Mouse (Mus musculus): ENCODE results near the gene Smim15. TPM values are rescaled to one million over a fixed set of nuclear protein-coding genes. Genes with fewer than 3 reads are reported as not detected.

The Smim15 gene
- 10 to 100 TPM; 14.2 to 17.2 TPM for total RNA-seq (2021)
- long read RNA-seq, experiment 1, transcript Smim15-201 (3 exons, 1,918 nt), result major isoform, 14 of 21 reads
- long read RNA-seq, experiment 1, partial matches to known transcripts, result 0 of 21 reads
- long read RNA-seq, experiment 1, other reads (novel, unspliced or antisense), result 1 of 21 reads
- long read RNA-seq, experiment 2, transcript Smim15-201 (3 exons, 1,918 nt), result major isoform, 17 of 25 reads
- long read RNA-seq, experiment 2, partial matches to known transcripts, result 0 of 25 reads
- long read RNA-seq, experiment 2, other reads (novel, unspliced or antisense), result 3 of 25 reads

GRCm38 (mm10) chr13:108044222-108044941, at the start of gene Smim15:
TSS of gene Smim15 (plus strand) at chr13:108044446.
- no peak for TF ChIP-seq CTCF (IDR thresholded peaks at IDR 0.05)

GRCm38 (mm10) chr13:107995211-107995610, 49.0 kb upstream of the Smim15 start:
- intact Hi-C loops (cut with DNase I), result no loop called here
- no peak for DNase-seq
- Histone ChIP-seq H3K27ac (no peak overlapping the region), H3K4me3 (no peak overlapping the region)
- no peak for TF ChIP-seq CTCF (IDR thresholded peaks at IDR 0.05)

More at GRCm38 (mm10) chr13:108044222-108044941, at the start of gene Smim15:
- H3K27ac ChIP-seq, result peak within 1 kb of the TSS; percentile 94
- DNase-seq, result peak; percentile 93
- intact Hi-C loops (cut with DNase I), result loop anchor here (2.0 to 5.0 kb wide), 4 partner anchors 108 to 582 kb away; no protein-coding TSS in a partner anchor
- H3K4me3 ChIP-seq, result peak within 1 kb of the TSS; percentile 99

- no peak overlapping the region for H3K4me3 ChIP-seq
- DNase-seq, result no peak
- no peak overlapping the region for H3K27ac ChIP-seq
- no peak for TF ChIP-seq CTCF (IDR thresholded peaks at IDR 0.05)
- intact Hi-C loops (cut with DNase I), result no loop called here
Measured at GRCm38 (mm10) chr13:107996301-107996700, 47.9 kb upstream of the Smim15 start.

GRCm38 (mm10) chr13:108007861-108008260, 36.4 kb upstream of the Smim15 start:
- H3K27ac ChIP-seq, result no peak overlapping the region
- no peak for DNase-seq
- TF ChIP-seq CTCF (IDR thresholded peaks at IDR 0.05), result no peak
- no peak overlapping the region for H3K4me3 ChIP-seq
- intact Hi-C loops (cut with DNase I), result no loop called here

DNA sequence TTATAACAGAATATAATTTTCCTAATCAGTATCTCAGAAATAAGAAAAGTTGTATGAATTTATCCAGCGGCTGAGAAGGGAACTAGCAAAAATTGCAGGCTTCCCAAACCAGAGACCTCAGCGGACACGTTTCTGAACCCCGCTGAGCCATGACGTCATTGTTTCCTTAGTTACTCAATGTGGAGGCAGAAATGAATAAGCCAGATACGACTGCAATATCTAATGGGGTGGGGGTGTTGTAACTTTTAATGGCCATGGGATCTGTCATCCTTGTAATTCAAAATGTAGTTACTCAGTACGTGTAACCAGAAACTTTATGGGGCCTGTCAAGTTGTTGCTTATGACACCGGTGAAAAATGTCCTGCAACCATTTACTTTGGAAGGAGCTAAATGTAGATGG, 31.1 kb upstream of the Smim15 start:
- DNase-seq, result no peak
- H3K4me3 ChIP-seq, result no peak overlapping the region
- intact Hi-C loops (cut with DNase I), result no loop called here
- no peak overlapping the region for H3K27ac ChIP-seq
- no peak for TF ChIP-seq CTCF (IDR thresholded peaks at IDR 0.05)

DNA sequence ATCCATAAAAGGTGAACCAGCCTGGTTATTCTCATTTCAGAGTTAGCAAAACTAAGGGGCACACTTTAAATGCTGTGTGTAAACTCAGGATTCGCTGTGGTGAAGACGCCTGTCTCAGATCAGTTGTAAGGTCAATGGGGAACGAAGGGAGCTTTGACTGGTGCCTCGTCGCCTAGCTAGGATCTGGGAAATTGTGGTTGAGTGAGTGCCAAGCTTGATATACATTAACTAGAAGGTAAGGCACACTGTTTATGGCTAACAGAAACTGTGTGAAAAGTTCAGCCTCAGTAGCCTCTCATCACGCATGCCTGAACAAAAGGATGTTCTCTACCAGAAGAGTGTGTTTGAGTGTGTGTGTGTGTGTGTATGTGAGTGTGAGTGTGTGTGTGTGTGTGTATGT, 30.4 kb upstream of the Smim15 start:
- no peak for TF ChIP-seq CTCF (IDR thresholded peaks at IDR 0.05)
- Histone ChIP-seq H3K27ac (no peak overlapping the region), H3K4me3 (no peak overlapping the region)
- no peak for DNase-seq
- intact Hi-C loops (cut with DNase I), result no loop called here

- Histone ChIP-seq H3K27ac (no peak overlapping the region), H3K4me3 (no peak overlapping the region)
- TF ChIP-seq CTCF (IDR thresholded peaks at IDR 0.05), result no peak
- DNase-seq, result no peak
- intact Hi-C loops (cut with DNase I), result no loop called here
Measured at GRCm38 (mm10) chr13:108015166-108015565, 29.1 kb upstream of the Smim15 start.

GRCm38 (mm10) chr13:108017349-108017748, 26.9 kb upstream of the Smim15 start:
- Histone ChIP-seq H3K27ac (no peak overlapping the region), H3K4me3 (no peak overlapping the region)
- intact Hi-C loops (cut with DNase I), result no loop called here
- TF ChIP-seq CTCF (IDR thresholded peaks at IDR 0.05), result no peak
- DNase-seq, result no peak

DNA sequence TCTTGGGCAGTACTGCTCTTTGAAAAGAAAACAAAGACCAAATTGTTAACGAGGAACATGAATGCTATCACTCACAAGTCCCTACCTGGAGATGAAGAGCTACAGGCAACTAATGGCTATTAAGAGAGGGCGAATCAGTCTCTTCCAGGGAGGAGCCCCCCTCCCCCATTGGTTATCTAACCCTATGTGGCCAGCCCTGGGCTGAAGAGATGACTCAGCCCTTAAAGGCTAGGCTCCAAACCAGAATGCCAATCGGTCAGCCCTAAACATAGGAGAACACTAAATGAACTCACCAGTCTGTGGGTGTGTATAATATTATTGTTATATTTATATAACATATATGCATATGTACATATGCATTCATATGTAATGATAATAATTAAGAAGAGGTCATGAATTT, 18.4 kb upstream of the Smim15 start:
- no peak for TF ChIP-seq CTCF (IDR thresholded peaks at IDR 0.05)
- Histone ChIP-seq H3K4me3 (no peak overlapping the region), H3K27ac (no peak overlapping the region)
- intact Hi-C loops (cut with DNase I), result no loop called here
- DNase-seq, result no peak

DNA sequence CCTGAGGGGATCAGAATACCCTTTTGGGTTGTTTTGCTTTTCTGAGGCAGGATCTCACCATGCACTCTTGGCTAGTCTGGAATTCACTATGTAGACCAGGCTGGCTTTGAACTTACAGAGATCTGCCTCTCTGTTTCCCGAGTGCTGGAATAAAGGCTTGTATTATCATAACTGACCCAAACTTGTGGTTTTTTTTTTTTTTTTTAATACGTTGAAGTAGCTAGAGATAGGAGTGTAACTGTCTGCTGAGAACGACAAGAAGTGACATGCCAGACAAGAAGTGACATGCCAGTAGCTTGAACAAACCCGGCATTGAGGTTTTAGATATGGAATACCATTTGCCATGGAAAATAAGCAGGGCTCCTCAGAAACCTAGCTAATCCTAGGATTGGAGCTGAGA, 11.5 kb upstream of the Smim15 start:
- Histone ChIP-seq H3K4me3 (no peak overlapping the region), H3K27ac (no peak overlapping the region)
- TF ChIP-seq CTCF (IDR thresholded peaks at IDR 0.05), result no peak
- no peak for DNase-seq
- intact Hi-C loops (cut with DNase I), result no loop called here

- TF ChIP-seq CTCF (IDR thresholded peaks at IDR 0.05), result no peak
- no peak overlapping the region for H3K4me3 ChIP-seq
- no peak overlapping the region for H3K27ac ChIP-seq
- intact Hi-C loops (cut with DNase I), result no loop called here
- no peak for DNase-seq
Measured at GRCm38 (mm10) chr13:108039375-108039774, 4.9 kb upstream of the Smim15 start.

DNA sequence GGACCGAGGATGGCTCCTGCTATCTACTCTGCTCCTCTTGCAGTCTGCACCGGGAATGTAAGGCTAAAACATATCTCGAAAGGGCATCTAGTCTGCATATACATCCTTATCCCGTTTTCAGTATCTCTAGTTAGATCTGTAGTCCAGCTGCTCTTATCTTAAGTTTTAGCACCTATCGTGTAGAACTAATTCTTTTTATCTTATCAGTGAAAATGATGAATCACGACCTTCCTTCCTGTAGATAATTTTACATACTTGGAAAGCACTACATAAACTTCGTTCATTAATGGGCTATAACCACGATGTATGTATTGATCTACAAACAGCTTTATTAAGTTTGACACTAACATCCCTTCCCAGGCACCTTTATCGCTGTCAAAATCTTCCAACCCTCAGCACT, 4.3 kb upstream of the Smim15 start:
- H3K27ac ChIP-seq, result no peak overlapping the region
- H3K4me3 ChIP-seq, result no peak overlapping the region
- no peak for DNase-seq
- TF ChIP-seq CTCF (IDR thresholded peaks at IDR 0.05), result no peak
- intact Hi-C loops (cut with DNase I), result loop anchor here (5.0 kb wide), 2 partner anchors 112 to 578 kb away; no protein-coding TSS in a partner anchor

- TF ChIP-seq CTCF (IDR thresholded peaks at IDR 0.05), result no peak
- intact Hi-C loops (cut with DNase I), result loop anchor here (5.0 kb wide), 2 partner anchors 112 to 578 kb away; no protein-coding TSS in a partner anchor
- DNase-seq, result no peak
Measured at GRCm38 (mm10) chr13:108040451-108040850, 3.8 kb upstream of the Smim15 start.

More at GRCm38 (mm10) chr13:108040451-108040850, 3.8 kb upstream of the Smim15 start:
- no peak overlapping the region for H3K27ac ChIP-seq
- H3K4me3 ChIP-seq, result no peak overlapping the region

All from gastrocnemius, adult 2 months (tissue).